Mouse (Mus musculus): ENCODE data around the gene Marcksl1.
"Not testable (repeated sequence)": the region's sequence is repeated elsewhere in the genome, so short reads cannot be mapped to it uniquely, and the experiment has no call there.

Gene Marcksl1

DNA sequence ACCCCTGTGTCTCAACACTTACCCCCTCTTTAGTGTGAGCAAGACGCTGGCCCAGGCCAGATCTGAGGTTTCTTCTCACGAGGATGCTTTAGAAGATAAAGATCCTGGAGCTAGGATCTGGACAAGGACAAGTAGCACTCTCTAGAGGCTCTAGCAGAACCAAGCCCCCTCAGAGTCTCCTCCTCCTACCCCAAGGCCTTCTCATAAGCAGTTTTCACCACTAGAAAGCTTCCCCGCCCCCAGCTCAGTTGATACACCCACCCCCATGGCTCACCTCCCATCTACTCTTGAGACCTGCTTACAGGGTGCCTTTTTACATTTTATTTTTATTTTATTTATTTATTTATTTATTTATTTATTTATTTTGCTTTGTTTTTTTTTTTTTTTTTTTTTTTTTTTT, 3.7 kb upstream of the Marcksl1 start:
- DNase-seq (ENCODE audit: low spot score in 2 of 2): no peak

DNA sequence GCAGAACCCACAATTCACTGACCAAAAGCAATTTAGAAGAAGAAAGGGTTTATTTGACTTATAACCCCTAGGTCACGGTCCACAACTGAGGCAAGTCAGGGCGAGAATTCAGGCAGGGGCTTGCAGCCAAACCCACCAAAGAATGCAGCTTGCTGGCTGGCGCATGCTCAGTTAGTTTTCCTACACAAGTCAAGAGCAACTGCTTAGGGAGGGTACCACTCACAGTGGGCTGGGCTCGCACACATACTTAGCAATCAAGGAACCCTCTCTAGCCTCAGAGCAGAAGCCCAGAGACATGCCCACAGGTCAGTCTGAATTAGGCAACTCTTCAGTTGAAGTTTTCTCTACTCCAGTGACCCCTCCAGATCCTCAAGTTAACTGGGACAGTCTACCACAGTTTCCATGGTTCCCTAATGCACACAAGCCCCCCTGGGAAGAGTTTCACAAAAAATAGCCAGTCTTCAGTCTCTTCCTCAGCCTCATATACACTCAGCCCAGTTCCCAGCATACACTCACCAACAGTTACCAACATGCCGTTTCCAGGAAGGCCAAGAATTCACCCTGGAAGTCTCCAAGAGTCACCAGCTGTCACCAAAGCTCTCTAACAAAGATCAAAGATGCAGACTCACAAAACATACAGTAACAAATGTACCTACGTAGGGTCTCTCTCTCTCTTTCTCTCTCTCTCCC, 2.5 kb upstream of the Marcksl1 start:
- DNase-seq (ENCODE audit: low spot score in 2 of 2): no peak

DNA sequence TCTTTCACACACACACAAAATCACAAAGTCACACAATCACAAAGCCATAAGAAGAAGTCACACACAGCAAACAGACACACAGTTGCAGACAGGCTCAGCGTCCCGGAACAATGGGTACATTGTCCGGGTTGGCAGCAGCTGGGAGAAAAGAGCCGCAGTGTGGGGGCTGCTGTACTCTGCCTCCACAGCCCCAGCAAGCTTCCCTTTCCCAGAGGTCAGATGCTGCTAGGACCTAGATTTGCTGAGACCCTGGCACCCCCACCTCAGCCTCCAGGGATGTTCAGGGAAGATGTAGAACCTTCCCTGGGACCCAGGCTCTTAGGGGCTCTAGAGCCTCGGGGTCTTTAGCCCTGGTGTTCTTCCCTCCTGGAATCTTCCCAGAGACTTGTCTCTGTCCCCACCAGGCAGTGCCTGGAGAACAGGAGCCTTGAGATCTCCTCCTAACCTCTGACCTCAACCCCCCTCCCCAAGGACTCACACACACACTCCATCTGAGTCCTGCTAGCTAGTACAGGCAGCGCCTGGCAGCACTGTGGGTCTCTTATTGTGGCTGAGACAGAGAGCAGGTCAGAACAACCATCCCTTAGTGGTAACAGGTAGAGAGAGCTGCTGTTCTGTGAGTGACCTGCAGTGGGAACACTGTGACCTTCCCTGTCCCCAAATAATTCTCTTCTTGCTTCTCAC, 1.8 kb upstream of the Marcksl1 start:
- no peak for DNase-seq (ENCODE audit: low spot score in 2 of 2)

DNA sequence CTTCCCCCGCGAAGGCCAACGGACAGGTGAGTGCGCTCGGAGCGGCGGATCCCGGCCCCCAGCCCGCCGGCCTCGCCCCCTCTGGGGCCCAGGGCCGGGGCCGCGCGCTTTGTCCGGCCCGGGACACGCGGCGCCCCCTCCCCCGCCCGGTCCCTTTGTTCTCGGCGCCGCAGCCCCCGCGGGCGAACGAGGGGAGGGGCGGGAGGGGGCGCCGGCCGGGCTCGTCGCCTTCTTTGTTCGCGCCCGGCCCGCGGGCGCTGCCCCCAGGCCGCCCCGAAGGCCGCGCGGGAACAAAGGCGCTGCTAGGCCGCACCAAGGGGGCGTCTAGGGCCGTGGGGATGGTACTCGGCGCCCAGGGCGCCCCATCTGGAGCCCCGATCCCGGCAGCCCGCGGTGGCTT, 510 bp downstream of the Marcksl1 start:
- DNase-seq (ENCODE audit: low spot score in 2 of 2): no peak

DNA sequence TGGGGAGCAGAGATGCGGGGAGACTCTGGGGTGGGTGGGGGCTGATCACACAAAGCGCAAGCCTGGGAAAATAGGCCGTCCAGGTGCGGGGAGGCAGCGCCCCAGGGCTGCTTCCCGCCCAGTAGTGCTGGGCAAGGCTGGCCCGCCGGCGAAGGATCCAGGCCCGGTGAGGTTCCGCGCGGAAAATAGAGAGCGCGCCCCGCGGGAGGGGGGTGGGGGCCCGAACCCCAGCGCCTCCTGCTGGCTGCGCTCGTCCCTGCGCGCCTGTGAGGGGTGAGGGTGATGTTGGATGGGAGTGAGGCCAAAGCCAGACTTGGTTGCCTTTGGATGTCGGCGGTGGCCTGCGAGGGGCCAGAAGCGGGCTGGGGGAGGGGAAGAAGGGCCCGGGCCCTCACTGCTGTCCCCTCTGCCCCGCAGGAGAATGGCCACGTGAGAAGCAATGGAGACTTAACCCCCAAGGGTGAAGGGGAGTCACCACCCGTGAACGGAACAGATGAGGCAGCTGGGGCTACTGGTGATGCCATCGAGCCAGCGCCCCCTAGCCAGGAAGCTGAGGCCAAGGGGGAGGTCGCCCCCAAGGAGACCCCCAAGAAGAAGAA, 1.0 kb downstream of the Marcksl1 start:
- peak; percentile 41 to 43 for DNase-seq (ENCODE audit: low spot score in 2 of 2)

DNA sequence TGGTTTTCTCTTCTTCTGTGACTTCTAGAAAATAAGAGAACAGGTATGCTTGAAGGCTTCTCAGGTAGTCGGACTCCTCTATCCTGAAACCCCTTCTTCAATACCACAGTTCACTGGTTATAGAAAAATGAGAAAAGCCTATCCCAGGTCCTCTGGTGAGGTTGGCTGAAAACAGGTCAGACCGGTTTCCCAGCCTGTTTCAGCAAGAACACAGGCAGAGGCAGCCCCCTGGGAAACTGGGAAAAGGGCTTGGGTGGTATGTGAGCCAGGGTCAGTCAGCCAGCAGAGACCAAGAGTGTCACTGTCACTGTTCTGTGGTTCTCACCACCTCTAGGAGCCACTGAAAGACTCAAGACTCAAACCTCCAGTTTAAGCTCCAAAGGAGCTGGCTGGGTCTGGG, 3.5 kb downstream of the Marcksl1 start:
- no peak for DNase-seq (ENCODE audit: low spot score in 2 of 2)

DNA sequence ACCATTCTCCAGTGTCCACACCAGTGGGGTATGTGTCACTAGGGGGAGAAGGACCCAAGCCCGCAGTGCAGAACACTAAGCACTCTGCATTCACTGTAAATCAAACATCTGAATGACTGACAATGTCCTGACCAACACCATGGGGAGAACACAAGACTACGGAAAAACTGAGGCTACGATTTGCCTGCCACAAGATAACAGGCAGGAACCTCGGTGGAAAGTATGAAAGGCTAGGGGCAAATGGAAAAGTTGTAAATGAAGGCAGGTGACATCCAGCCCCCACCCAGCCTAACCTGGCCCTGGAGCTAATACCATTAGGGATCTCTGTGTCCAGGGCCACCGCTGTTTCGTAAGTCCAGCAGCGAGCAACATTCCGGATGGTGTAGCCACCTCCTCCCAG, 5.1 kb downstream of the Marcksl1 start:
- DNase-seq (ENCODE audit: low spot score in 2 of 2): no peak

DNA sequence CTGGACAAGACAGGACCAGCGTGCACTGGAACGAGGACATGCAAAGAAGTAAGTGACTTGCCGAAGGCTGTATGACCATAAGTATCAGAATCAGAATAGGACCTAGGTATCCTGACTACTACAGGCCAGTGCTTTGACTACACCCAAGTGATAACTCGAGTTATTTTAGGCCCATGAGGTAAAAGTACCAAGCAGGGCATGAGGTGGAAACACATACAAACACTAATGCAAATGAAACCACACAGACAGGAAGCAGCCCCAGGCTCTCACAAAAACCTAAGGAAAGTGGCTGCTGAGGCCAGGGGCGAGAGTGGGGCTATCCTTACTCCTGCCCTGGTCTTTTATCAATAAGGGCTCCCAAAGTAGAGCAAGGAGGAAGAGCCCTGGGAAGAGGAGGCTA, 12.0 kb downstream of the Marcksl1 start:
- DNase-seq (ENCODE audit: low spot score in 2 of 2): peak; percentile 60 to 69

DNA sequence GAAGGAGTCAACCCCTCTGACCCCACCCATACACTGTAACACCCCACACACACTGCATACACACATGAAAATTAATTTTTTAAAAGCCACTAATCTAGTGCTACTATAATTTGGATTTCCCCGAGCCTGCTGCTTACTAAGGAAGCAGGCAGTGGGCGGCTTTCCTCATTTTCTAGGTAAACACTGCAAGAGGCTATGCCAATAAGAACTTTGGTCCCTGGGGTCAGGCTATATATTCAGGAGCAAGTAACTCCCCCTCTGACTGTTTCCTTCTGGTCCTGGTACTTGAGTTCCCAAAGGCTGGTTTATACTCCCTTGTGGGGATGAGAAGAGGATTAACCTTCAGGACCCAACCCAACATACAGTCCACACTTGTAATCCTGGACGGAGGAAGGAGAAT, 12.5 kb downstream of the Marcksl1 start:
- no peak for DNase-seq (ENCODE audit: low spot score in 2 of 2)

DNA sequence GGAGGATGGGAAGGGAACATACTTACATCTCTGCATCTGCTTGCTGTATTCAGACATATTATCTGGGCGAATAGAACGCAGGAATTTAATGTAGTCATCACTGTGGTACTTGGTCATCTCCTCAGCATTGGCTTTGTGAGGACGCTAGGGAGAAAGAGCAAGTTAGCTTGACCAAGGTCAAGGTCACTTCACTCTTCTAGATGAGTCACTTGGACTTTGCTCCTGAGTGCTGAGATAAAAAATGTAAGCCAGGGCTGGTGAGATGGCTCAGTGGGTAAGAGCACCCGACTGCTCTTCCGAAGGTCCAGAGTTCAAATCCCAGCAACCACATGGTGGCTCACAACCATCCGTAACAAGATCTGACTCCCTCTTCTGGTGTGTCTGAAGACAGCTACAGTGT, 15.5 kb downstream of the Marcksl1 start:
- DNase-seq (ENCODE audit: low spot score in 2 of 2): not testable (repeated sequence)

DNA sequence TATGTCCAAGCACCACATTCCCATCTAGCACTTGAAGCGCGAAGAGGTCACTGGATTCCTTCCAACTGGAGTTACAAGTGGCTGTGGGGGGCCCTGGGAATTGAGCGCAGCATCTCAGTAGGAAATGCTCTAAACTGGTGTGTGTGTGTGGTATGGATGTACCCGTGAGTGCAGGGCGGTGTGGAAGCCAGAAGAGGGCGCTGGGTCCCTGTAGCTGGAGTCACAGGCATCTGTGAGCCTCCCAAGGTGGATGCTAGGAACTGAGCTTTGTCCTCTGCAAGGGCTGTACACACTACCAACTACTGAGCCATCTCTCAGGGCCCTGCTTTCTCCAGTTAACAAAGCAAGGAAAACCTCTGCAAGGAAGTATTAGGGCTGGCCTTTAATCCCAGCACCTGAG, 26.6 kb downstream of the Marcksl1 start:
- DNase-seq (ENCODE audit: low spot score in 2 of 2): peak; percentile 37 to 43

DNA sequence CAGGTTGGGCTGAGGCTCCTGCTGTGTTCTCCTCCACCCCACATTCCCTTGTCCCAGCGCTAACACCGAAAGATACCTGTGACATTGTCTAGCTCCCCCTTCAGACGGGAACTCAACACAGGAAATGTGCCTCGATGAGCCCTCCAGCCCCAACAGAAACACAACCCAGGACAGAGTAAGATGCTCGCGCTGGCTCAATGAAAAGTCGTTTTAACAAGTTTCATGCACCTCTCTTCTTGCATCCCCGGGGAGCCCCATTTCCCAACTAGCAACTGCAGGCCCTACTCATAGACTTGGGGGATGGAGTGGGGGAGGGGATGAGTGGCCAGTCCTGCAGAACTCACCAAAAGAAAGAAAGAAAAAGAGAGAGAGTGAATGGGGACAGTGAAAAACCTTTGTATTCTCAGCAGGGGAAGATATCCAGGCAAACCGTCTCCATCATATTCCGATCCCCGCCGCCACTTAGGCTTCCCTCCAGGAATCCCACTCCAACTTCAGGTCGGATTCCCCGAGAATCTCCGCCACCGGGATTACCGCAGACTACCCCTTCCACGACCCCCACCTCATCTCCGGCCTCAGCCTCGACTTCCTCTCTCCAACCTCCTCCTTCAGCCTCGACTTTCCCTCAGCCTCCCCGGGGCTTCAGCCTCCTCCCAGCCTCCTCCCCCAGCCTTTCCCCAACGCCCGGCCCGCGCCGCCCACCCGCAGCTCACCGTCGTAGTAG, 28.6 kb downstream of the Marcksl1 start:
- peak; percentile 32 to 52 for DNase-seq (ENCODE audit: low spot score in 2 of 2)

DNA sequence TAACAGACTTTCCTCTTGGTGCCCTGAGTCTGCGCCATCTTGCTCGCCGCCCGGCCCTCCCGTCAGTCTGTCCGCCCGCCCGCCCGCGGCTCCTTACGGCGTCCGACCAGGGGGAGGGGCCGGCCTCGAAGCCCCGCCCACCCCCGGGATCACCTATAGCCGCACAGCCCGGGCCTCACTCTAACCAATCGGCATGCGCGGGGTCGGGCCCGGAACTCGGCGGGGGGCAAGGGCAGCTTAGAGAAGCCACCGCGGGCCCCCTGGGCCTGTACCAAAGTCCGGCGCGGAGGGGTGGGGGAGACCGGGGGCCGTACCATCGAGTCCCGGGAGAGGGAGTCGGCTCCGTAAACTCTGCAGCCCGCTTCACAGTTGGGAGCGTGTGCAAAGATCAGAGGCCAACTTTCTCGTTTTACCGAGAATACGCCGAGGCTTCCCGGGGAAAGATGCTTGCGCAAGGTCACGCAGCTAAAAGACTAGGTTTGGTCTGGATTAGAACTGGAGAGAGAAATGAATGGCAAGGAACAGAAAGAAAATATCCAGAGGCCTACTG, 29.3 kb downstream of the Marcksl1 start, which contains the start of gene Hdac1:
Hdac1 (minus strand) TSS at position 122 of the 550 bp plus-strand sequence.
- DNase-seq (ENCODE audit: low spot score in 2 of 2): peak; percentile 98 to 99

DNA sequence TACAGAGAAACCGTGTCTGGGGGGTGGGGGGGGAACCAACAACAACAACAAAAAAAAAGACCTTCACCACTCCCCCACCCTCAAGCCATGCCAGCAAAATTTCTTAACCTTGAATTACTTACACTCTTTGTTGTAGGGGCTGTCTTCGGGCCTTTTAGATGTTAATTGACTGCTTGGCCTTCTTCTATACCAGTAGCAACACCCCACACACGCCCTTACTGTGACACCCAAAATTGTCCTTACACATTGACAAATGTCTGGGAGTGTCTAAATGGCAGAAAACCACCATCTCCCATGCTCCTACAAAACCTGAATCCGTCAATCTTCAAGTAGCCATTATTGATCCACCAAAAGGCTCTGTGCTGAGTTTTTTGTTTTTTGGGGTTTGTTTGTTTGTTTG, 30.7 kb downstream of the Marcksl1 start:
- DNase-seq (ENCODE audit: low spot score in 2 of 2): no peak

DNA sequence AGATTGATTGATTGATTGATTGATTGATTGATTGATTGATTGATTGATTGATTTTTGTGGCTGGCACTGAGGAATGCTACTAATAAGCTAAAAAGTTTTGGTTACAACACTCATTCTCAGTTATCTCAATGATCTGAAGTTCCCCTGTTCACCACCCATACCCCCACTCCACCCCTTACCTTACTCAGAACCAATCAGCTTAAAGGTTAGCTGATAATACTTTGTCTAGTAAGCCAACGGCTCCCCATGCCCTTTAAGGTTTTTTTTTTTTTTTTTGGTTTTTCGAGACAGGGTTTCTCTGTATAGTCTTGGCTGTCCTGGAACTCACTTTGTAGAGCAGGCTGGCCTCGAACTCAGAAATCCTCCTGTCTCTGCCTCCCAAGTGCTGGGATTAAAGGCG, 34.2 kb downstream of the Marcksl1 start:
- not testable (repeated sequence) for DNase-seq (ENCODE audit: low spot score in 2 of 2)

DNA sequence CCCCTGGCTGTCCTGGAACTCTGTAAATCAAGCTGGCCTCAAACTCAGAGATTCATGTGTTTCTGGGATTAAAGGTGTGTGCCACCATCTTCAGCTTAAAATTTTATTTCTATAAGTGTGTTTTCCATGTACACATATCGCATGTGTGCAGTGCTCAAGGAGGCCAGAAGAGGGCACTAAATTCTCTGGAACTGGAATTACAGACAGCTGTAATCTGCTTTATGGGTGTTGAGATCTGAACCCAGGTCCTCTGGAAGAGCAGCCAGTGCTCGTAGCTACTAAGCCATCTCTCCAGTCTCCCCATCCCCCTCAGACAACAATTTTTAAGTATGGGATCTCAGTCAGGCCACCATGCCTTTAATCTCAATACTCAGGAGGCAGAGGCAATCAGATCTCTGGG, 35.9 kb downstream of the Marcksl1 start:
- peak in 1 of 2 experiments; percentile 57 for DNase-seq (ENCODE audit: low spot score in 2 of 2)

DNA sequence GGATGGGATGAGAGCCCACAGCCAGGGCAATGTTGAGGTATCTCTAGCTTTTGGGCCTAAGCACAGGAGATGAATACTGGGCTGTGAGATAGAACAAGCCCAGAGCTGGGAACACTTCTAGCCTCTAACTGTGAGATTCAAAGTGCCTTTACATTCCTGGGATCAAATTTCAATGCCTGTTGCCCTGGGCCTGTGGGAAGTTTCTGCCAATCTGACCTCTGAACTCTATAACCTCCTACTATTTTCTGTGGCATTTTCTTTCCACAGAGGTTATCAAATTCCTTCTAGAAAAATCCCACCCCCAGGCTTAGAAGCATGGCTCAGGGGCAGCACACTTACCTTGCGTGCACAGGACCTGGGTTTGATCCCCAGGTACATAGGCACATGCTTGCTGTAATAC, 36.9 kb downstream of the Marcksl1 start:
- DNase-seq (ENCODE audit: low spot score in 2 of 2): no peak

DNA sequence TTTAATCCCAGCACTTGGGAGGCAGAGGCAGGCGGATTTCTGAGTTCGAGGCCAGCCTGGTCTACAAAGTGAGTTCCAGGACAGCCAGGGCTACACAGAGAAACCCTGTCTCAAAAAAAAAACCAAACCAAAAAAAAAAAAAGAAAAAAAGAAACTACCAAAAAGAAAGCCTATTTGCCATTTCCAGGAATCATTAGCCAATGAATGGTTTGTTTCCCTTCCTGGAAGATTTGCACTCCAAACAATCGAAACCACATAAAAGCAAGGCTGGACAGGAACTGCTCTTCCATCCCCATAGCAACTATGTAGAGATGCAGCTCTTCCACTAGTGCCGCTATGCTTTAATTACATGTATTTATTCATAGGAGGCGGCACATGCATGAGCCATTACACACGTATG, 41.1 kb downstream of the Marcksl1 start:
- DNase-seq (ENCODE audit: low spot score in 2 of 2): not testable (repeated sequence)

DNA sequence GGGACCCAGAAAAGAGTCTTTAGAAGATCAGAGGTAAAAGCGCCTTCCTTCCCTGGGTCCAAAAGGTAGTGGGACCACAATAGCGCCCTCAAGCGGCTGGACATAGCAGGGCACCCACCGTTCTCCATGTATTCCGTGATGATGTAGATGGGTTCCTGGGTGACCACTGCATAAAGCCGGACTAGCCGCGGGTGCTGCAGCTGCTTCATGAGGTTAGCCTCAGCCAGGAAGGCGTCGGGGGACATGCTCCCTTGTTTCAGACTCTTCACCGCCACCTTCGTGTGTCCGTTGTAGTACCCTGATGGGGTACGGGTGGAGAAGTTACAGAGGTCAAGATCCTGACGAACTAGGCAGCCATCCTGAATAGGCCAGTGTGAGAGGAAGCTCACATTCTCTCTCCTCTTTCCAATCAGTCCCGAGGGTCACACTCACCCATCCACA, 42.1 kb downstream of the Marcksl1 start:
- no peak for DNase-seq (ENCODE audit: low spot score in 2 of 2)

DNA sequence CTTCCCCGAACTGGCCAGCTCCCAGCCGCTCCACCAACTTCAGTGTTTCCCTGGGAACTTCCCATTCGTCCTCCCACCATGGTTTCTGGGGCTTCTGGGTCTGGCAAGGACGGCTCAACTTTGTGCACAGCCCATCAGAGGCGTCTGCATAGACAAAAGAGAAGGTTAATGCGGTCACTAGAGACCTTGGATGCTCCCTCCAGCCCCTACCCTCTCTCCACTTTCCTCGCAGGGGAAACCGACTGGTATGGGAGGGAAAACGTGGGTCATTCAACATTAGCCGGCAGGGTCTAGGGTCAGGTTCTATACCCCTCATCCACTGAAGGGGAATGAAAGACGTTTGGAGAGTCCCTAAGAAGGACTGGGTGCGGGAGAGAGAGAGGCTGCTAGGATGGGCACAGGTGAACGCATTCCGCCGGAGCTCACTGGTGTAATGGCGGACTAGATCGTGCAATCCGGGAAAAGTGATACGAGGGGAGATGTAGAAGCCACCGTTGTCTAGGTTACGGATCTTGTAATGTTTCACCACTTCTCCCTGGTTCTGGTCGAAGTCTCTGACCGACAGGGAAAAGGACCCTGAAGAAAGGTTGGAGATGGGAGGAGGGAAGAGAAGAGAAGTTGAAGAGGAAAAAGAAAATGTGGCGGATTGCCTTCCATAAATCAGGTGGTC, 42.6 kb downstream of the Marcksl1 start:
- DNase-seq (ENCODE audit: low spot score in 2 of 2): no peak

DNA sequence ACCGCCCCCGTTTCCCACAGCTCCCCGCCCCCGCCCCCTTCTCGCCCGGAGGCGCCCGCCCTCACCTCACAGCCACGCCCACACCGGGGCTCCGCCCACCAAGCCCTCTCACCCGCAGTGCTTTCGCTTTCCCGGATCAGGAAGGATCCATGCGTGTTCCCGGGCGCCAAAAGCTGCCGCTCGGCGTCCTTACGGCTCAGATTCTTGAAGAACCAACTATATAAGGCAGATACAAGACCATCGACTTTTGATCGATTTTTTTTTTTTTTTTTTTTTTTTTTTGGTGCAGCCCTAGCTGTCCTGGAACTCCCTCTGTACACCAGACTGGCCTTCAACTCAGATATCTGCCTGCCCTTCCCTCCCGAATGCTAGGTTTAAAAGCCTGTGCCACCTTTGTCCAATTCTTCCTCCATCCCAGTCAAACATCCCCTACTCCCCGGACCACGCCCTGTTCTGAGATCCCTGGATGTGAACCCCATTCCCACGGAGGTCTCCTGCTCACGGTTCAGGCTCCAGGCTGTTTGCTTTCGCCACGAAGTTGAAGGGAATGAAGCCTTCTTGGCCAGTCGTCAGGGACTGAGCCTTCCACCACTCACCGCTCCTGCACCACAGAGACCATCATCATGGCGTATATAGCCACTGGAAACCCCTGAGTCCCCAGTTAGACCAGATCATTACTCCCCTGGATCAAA, 43.3 kb downstream of the Marcksl1 start:
- DNase-seq (ENCODE audit: low spot score in 2 of 2): peak; percentile 83 to 89
